Mouse (Mus musculus): ENCODE measurements around the gene Hnrnpf.

DNA sequence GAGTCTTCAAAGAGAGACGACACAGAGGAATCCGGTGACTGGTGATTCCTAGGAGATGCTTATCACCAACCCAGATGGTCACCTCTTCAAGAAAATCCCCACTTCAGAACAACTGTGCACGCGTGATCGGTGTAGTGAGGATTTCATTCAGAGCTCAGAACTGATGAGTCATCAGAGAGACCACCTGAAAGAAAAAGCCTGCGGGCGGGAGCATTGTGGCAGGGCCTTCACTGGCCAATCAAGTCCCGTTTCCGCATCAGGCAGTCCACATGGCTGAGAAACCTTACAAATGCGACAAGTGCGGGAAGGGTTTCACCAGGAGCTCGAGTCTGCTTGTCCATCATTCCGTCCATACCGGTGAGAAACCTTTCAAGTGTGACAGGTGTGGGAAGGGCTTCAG is 29.1 kb upstream of the Hnrnpf start:
- TF ChIP-seq MAFK (IDR thresholded peaks at IDR 0.05; ENCODE audit: insufficient read depth, low read depth, low read length), result peak; percentile 91
- TF ChIP-seq ZC3H11A (IDR thresholded peaks at IDR 0.05; ENCODE audit: borderline replicate concordance, low read depth, low read length), result no peak
- no peak for TF ChIP-seq CHD2 (IDR thresholded peaks at IDR 0.05; ENCODE audit: low read depth, low read length)
- TF ChIP-seq ZNF384 (IDR thresholded peaks at IDR 0.05; ENCODE audit: low read depth, low read length), result no peak

Data from ES-E14 (cell line).